Mouse (Mus musculus) CH12.LX (cell line): Measurements from ENCODE around the gene Fdxacb1. TPM values are rescaled to one million over a fixed set of nuclear protein-coding genes. Genes with fewer than 3 reads are reported as not detected.

Source experiments
- DNase-seq: peaks from one replicate; pipeline ENCODE4 v3.0.0-alpha.2; 2013; ENCODE audit errors: extremely low read depth
- H3K27ac ChIP-seq: 2 replicates; pipeline ENCODE4 v1.5.1; 2012; ENCODE audit warnings: low read depth, mild to moderate bottlenecking, control low read depth, moderate library complexity; ENCODE audit not compliant: insufficient read depth
- H3K27me3 ChIP-seq: replicated peaks from 2 replicates; pipeline ENCODE3; 2012; ENCODE audit warnings: inconsistent platforms
- H3K36me3 ChIP-seq, 2 experiments: replicated peaks in 1 of 2; 2 replicates each; pipeline versions ENCODE3 to v1.6.1; 2012; ENCODE audit warnings: inconsistent platforms in 1 of 2, low read length in 1 of 2, mild to moderate bottlenecking in 1 of 2, mixed read lengths in 1 of 2, moderate library complexity in 1 of 2; ENCODE audit not compliant: control insufficient read depth in 1 of 2, insufficient read depth in 1 of 2
- H3K4me1 ChIP-seq, 2 experiments: 2 replicates each; pipeline ENCODE4 v1.6.1; 2012; ENCODE audit warnings: inconsistent platforms in 1 of 2, moderate library complexity in 1 of 2; ENCODE audit not compliant: insufficient read depth in 2 of 2, control insufficient read depth in 1 of 2
- H3K4me2 ChIP-seq: 2 replicates; pipeline ENCODE4 v1.6.1; 2012; ENCODE audit warnings: low read depth, mild to moderate bottlenecking, control low read depth; ENCODE audit not compliant: poor library complexity, insufficient read depth, severe bottlenecking
- H3K4me3 ChIP-seq, 3 experiments: fragments of 150-350 bp in 1 of 3; sonication (generic) in 1 of 3; replicated peaks in 1 of 3; 2 replicates each; pipeline versions ENCODE3 to v1.5.1; 2011 to 2012; ENCODE audit warnings: low read depth in 2 of 3, low read length in 2 of 3, mild to moderate bottlenecking in 2 of 3, moderate library complexity in 2 of 3, control low read depth in 1 of 3, improper control_type of control experiment in 1 of 3, inconsistent platforms in 1 of 3, mixed read lengths in 1 of 3; ENCODE audit not compliant: poor library complexity in 1 of 3
- H3K79me2 ChIP-seq: replicated peaks from 2 replicates; pipeline ENCODE4 v1.6.1; 2012; ENCODE audit warnings: mild to moderate bottlenecking, moderate library complexity; ENCODE audit not compliant: control insufficient read depth, poor library complexity, insufficient read depth, severe bottlenecking; ENCODE audit errors: extremely low read depth
- H3K9ac ChIP-seq: 2 replicates; pipeline ENCODE4 v1.6.1; 2012; ENCODE audit warnings: low read depth, mild to moderate bottlenecking, control low read depth, moderate library complexity; ENCODE audit not compliant: insufficient read depth
- H3K9me3 ChIP-seq: replicated peaks from 2 replicates; pipeline ENCODE3; 2012; ENCODE audit warnings: low read length, inconsistent platforms, mixed read lengths
- CHD2 ChIP-seq: IDR thresholded peaks from 2 replicates; pipeline ENCODE4 v1.6.1; 2011; ENCODE audit warnings: low read length, improper control_type of control experiment
- ELF1 ChIP-seq: IDR thresholded peaks from 2 replicates; pipeline ENCODE4 v1.6.1; 2014; ENCODE audit warnings: low read depth, mild to moderate bottlenecking, inconsistent platforms, low read length, improper control_type of control experiment
- EP300 ChIP-seq: IDR thresholded peaks from 2 replicates; pipeline ENCODE4 v1.6.1; 2011; ENCODE audit warnings: low read length, improper control_type of control experiment
- ETS1 ChIP-seq: conservative IDR thresholded peaks from 2 replicates; pipeline ENCODE4 v1.6.1; 2012; ENCODE audit warnings: low read depth, mild to moderate bottlenecking, inconsistent platforms, low read length, improper control_type of control experiment, moderate library complexity
- GABPA ChIP-seq: IDR thresholded peaks from 2 replicates; pipeline ENCODE4 v1.6.1; 2012; ENCODE audit warnings: low read depth, low read length, improper control_type of control experiment, inconsistent platforms; ENCODE audit not compliant: insufficient replicate concordance
- JUN ChIP-seq: IDR thresholded peaks from 2 replicates; pipeline ENCODE4 v1.6.1; 2011; ENCODE audit warnings: low read depth, mild to moderate bottlenecking, low read length, improper control_type of control experiment, moderate library complexity; ENCODE audit not compliant: insufficient read depth
- JUND ChIP-seq: conservative IDR thresholded peaks from 2 replicates; pipeline ENCODE4 v1.6.1; 2011; ENCODE audit warnings: low read depth, low read length, improper control_type of control experiment
- MAFK ChIP-seq: IDR thresholded peaks from 2 replicates; pipeline ENCODE4 v1.6.1; 2011; ENCODE audit warnings: low read length, improper control_type of control experiment; ENCODE audit not compliant: insufficient replicate concordance
- NRF1 ChIP-seq: IDR thresholded peaks from 2 replicates; pipeline ENCODE4 v1.6.1; 2014; ENCODE audit warnings: low read depth, mild to moderate bottlenecking, inconsistent platforms, low read length, improper control_type of control experiment, moderate library complexity
- PAX5 ChIP-seq: IDR thresholded peaks from 2 replicates; pipeline ENCODE4 v1.6.1; 2012; ENCODE audit warnings: low read length, inconsistent platforms, mixed read lengths
- POLR2A ChIP-seq: IDR thresholded peaks from 2 replicates; pipeline ENCODE4 v1.6.1; 2011; ENCODE audit warnings: low read depth, mild to moderate bottlenecking, improper control_type of control experiment, low read length
- RAD21 ChIP-seq: IDR thresholded peaks from 2 replicates; pipeline ENCODE4 v1.6.1; 2011; ENCODE audit warnings: low read depth, mild to moderate bottlenecking, low read length, improper control_type of control experiment, moderate library complexity
- TBP ChIP-seq: conservative IDR thresholded peaks from 2 replicates; pipeline ENCODE4 v1.6.1; 2011; ENCODE audit warnings: low read depth, low read length, improper control_type of control experiment
- USF2 ChIP-seq: conservative IDR thresholded peaks from 2 replicates; pipeline ENCODE4 v1.6.1; 2011; ENCODE audit warnings: low read depth, low read length, improper control_type of control experiment
- dilution Hi-C: fragments of 300-500 bp; cut with MboI; formaldehyde crosslinking; loops from 2 replicates; pipeline ENCODE4 v1.14.3; 2020; ENCODE audit warnings: low sequenced_read_pairs; ENCODE audit not compliant: extremely low pct_unique_long_range_greater_than_20kb, extremely low pct_ligation_motif_present
- in situ Hi-C: fragments of 300-500 bp; cut with MboI; formaldehyde crosslinking; loops from 3 replicates; pipeline ENCODE4 v1.14.3; 2019; ENCODE audit warnings: low sequenced_read_pairs, low pct_ligation_motif_present, low pct_unique_long_range_greater_than_20kb, mixed read lengths
- polyA plus RNA-seq: library from polyadenylated mRNA; unstranded; fragments of >175 nt; gene quantifications from 2 replicates; pipeline ENCODE4 v1.2.1, GENCODE M21; 2012; ENCODE audit warnings: low read depth; ENCODE audit not compliant: insufficient read length
- total RNA-seq, 2 experiments: library from RNA; depleted of rRNA; stranded (reverse); fragments of 300-350 nt in 1 of 2; fragments of >200 nt in 1 of 2; gene quantifications; 2 replicates each; pipeline ENCODE4 v1.2.3; 2012 to 2014

The Fdxacb1 gene
- total and polyA plus RNA-seq, 3 experiments: 5.6 to 9.5 (median 8.5) TPM

GRCm38 (mm10) chr9:50724147-50724546, 43.9 kb upstream of the Fdxacb1 start:
- TF ChIP-seq USF2: no peak
- no peak for TF ChIP-seq TBP
- no peak for TF ChIP-seq POLR2A
- TF ChIP-seq MAFK: no peak
- TF ChIP-seq CHD2: no peak
- TF ChIP-seq PAX5: no peak
- TF ChIP-seq NRF1: no peak
- no peak for TF ChIP-seq EP300
- TF ChIP-seq GABPA: no peak
- no peak for TF ChIP-seq JUND
- TF ChIP-seq ELF1: no peak
- no peak for TF ChIP-seq JUN
- TF ChIP-seq, all 38 proteins: peak for 0
- no peaks in the 10 kb centered on the region for H3K27me3 ChIP-seq
- DNase-seq: no peak
- no peak overlapping the region for H3K4me2 ChIP-seq
- H3K4me1 ChIP-seq: peaks cover 0 to 7% of the 10 kb centered on the region in 2 experiments; a peak in 2 of 4 replicates
- H3K36me3 ChIP-seq: no peaks in the 10 kb centered on the region
- H3K27ac ChIP-seq: no peak overlapping the region
- H3K79me2 ChIP-seq: no peaks in the 10 kb centered on the region
- dilution Hi-C loops (no loop called here), in situ Hi-C loops (no loop called here)
- H3K9ac ChIP-seq: no peak overlapping the region
- H3K9me3 ChIP-seq: no peaks in the 10 kb centered on the region
- no peak overlapping the region for H3K4me3 ChIP-seq

- DNase-seq: no peak
- no peak overlapping the region for H3K4me3 ChIP-seq
- dilution Hi-C loops (no loop called here), in situ Hi-C loops (no loop called here)
- H3K27me3 ChIP-seq: no peaks in the 10 kb centered on the region
- H3K36me3 ChIP-seq: no peaks in the 10 kb centered on the region
- no peak for TF ChIP-seq RAD21
- TF ChIP-seq ETS1: no peak
- no peak for TF ChIP-seq JUND
- TF ChIP-seq, all 38 proteins: peak for 0
- H3K4me1 ChIP-seq: peaks cover 0 to 7% of the 10 kb centered on the region in 2 experiments; a peak in 2 of 4 replicates
- no peak overlapping the region for H3K9ac ChIP-seq
- no peaks in the 10 kb centered on the region for H3K9me3 ChIP-seq
- no peak overlapping the region for H3K27ac ChIP-seq
- no peaks in the 10 kb centered on the region for H3K79me2 ChIP-seq
- no peak overlapping the region for H3K4me2 ChIP-seq
Measured at GRCm38 (mm10) chr9:50724661-50725330, 43.2 kb upstream of the Fdxacb1 start.
